Mouse (Mus musculus) frontal cortex, postnatal 25 days (tissue): ENCODE results near the gene 1810010H24Rik.
"Not testable (repeated sequence)": the region's sequence is repeated elsewhere in the genome, so short reads cannot be mapped to it uniquely, and the experiment has no call there.

Source experiments
- DNase-seq, 2 experiments: peaks; one replicate each; pipeline ENCODE4 v3.0.0; 2022; ENCODE audit warnings: low spot score in 2 of 2

The 1810010H24Rik gene

GRCm38 (mm10) chr11:107041396-107041795, 15.9 kb downstream of the 1810010H24Rik start:
- no peak for DNase-seq

- DNase-seq, result no peak
Observed at GRCm38 (mm10) chr11:107043361-107043760, 17.9 kb downstream of the 1810010H24Rik start.

- peak in 1 of 2 experiments; percentile 53 for DNase-seq
Observed at GRCm38 (mm10) chr11:107044321-107044720, 18.8 kb downstream of the 1810010H24Rik start.

GRCm38 (mm10) chr11:107045546-107045945, 20.1 kb downstream of the 1810010H24Rik start:
- DNase-seq, result no peak

- DNase-seq, result no peak
Observed at GRCm38 (mm10) chr11:107046766-107047620, 21.5 kb downstream of the 1810010H24Rik start.

DNA sequence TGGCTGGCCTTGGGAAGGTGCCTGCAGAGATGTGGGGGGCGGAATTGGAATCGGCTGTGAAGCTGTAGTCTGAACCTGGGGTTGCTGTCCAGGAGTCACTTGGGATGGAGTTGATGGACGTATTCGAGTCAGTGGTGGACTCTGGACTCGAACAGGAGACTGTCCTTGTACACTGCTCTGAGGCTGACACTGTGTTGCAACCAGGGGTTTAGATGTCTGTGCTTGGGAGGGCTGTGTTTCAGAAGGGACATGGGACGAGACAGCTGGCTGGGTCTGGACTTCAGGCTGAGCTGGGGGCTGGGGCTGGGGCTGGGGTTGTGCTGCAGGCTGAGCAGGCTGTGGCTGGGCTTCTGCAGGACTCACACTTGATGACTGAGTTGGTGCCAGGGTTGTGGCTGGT, 29.4 kb downstream of the 1810010H24Rik start:
- DNase-seq, result no peak

DNA sequence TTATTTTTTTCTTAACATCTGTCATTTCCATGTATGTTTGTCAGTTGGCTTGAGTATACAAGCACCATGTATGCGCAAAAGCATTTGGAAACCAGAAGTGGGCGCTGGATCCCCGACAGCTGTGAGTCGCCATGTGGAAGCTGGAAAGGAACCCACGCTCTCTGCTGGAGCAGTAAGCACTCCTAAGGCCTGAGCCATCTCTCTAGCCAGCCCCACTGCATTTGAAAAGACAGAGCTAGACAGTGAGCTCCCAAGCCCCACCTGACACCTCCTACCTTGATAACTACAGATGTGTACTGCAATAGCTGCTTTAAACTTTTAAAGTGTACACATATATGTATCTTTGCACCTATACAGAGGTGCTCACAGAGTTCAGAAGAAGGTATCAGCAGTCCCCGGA, 31.9 kb downstream of the 1810010H24Rik start:
- no peak for DNase-seq

DNA sequence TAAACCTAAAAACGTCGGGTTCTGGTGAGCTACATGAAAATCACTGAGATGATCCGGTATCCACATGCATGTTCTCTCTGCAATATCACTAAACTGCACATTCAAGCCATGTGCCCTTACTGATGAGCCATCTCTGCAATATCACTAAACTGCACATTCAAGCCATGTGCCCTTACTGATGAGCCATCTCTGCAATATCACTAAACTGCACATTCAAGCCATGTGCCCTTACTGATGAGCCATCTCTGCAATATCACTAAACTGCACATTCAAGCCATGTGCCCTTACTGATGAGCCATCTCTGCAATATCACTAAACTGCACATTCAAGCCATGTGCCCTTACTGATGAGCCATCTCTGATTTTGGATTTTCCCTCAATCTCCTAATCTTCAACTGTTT, 34.2 kb downstream of the 1810010H24Rik start:
- not testable (repeated sequence) for DNase-seq

GRCm38 (mm10) chr11:107060941-107061340, 35.5 kb downstream of the 1810010H24Rik start:
- DNase-seq, result no peak

GRCm38 (mm10) chr11:107063067-107063466, 37.6 kb downstream of the 1810010H24Rik start:
- no peak for DNase-seq

DNA sequence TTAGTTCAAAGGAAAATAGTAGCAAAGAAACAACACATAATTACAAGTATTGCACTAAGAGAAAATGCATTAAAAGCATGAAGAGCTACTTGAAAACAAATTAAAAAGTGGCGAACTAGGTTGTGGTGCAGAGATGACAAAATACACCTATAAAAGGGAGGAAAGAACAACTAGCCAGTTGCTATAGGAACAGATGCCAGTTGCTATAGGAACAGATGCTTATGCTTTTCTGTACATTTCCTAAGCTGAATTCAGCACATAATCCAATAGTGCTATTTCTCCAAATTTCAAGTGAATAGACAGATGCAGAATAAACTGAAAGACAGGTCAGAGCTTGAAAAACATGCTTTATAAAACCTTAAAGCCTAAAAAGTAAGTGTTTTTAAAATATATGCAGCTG, 39.1 kb downstream of the 1810010H24Rik start:
- DNase-seq, result no peak

GRCm38 (mm10) chr11:107065216-107065785, 39.8 kb downstream of the 1810010H24Rik start:
- no peak for DNase-seq
